Mouse (Mus musculus) neural tube, embryonic 10.5 days (tissue): ENCODE results near the gene Unc50.

Experiments used
- DNase-seq: peaks from one replicate; pipeline ENCODE4 v3.0.0-alpha.2; 2017; ENCODE audit warnings: low spot score; ENCODE audit errors: extremely low spot score

The Unc50 gene

GRCm38 (mm10) chr1:37484612-37485011 lies 54.7 kb downstream of the Unc50 start:
- DNase-seq: no peak

- DNase-seq: no peak
Observed at GRCm38 (mm10) chr1:37486439-37486838, 56.5 kb downstream of the Unc50 start.

GRCm38 (mm10) chr1:37486994-37487393 lies 57.1 kb downstream of the Unc50 start:
- no peak for DNase-seq

DNA sequence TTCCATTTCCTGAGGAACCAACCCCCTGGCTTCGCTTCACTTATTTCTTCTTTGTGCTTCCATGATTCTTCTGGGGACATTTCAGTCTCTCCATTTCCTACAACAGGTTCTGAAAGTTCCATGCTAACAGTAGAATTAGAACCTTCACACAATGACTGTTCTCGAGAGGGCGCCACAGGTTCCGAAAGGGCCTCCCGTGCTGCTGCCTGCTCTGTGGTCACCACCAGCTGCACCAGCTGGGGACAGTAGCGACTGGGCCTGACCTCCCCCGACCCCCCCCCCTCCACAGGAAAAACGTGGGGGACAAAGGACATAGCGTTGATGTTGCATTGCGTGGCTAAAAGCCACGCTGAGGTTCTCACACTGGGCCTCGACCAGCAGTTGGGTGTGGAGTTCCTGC lies 58.6 kb downstream of the Unc50 start:
- no peak for DNase-seq
